Mouse (Mus musculus) liver, adult 2 months (tissue): Measurements from ENCODE around the gene Rpl11.

Experiments used
- CTCF ChIP-seq: fragments of 200-500 bp; IDR thresholded peaks from 2 replicates; pipeline ENCODE4 v1.5.1; 2011; ENCODE audit warnings: low read depth, low read length, control low read depth
- POLR2A ChIP-seq: fragments of 200-500 bp; IDR thresholded peaks from 2 replicates; pipeline ENCODE4 v1.6.1; 2011; ENCODE audit warnings: low read length, control low read depth; ENCODE audit not compliant: insufficient read depth; ENCODE audit errors: extremely low read depth

- no peak for TF ChIP-seq CTCF
- TF ChIP-seq POLR2A: no peak
Measured at GRCm38 (mm10) chr4:136035078-136035477, 18.1 kb downstream of the Rpl11 start.
